Mouse (Mus musculus) heart, postnatal 0 days (tissue): Measurements from ENCODE around the gene Cartpt. TPM values are rescaled to one million over a fixed set of nuclear protein-coding genes. Genes with fewer than 3 reads are reported as not detected.

Experiments
- ATAC-seq: fragments of 200-750 bp; cut with Nextera tagmentation; 2 replicates; pipeline ENCODE4 v1.8.0; 2017; ENCODE audit warnings: low read depth, moderate number of reproducible peaks, moderate library complexity; ENCODE audit not compliant: insufficient read depth
- DNase-seq: peaks from one replicate; pipeline ENCODE4 v3.0.0-alpha.2; 2016; ENCODE audit warnings: low spot score
- H3K27ac ChIP-seq: fragments of 300-500 bp; sonication (generic); 2 replicates; pipeline ENCODE4 v1.5.1; 2014; ENCODE audit warnings: low read depth, mild to moderate bottlenecking
- H3K27me3 ChIP-seq: fragments of 300-500 bp; sonication (generic); 2 replicates; pipeline ENCODE4 v1.6.1; 2014; ENCODE audit warnings: low read length, mixed read lengths; ENCODE audit not compliant: control insufficient read depth, insufficient read depth
- H3K36me3 ChIP-seq: fragments of 300-500 bp; sonication (generic); replicated peaks from 2 replicates; pipeline ENCODE4 v1.6.1; 2014; ENCODE audit warnings: low read length, mixed read lengths; ENCODE audit not compliant: control insufficient read depth, insufficient read depth
- H3K4me1 ChIP-seq: fragments of 300-500 bp; sonication (generic); 2 replicates; pipeline ENCODE4 v1.6.1; 2014; ENCODE audit warnings: antibody characterized with exemption; ENCODE audit not compliant: control insufficient read depth, insufficient read depth
- H3K4me2 ChIP-seq: fragments of 300-500 bp; sonication (generic); 2 replicates; pipeline ENCODE4 v1.6.1; 2014; ENCODE audit warnings: low read depth, mild to moderate bottlenecking, low read length, moderate library complexity
- H3K4me3 ChIP-seq: fragments of 300-500 bp; sonication (generic); 2 replicates; pipeline ENCODE4 v1.5.1; 2014; ENCODE audit warnings: low read depth, low read length
- H3K9ac ChIP-seq: fragments of 300-500 bp; sonication (generic); replicated peaks from 2 replicates; pipeline ENCODE4 v1.6.1; 2014; ENCODE audit warnings: low read depth, low read length, mixed read lengths
- H3K9me3 ChIP-seq: fragments of 300-500 bp; sonication (generic); replicated peaks from 2 replicates; pipeline ENCODE4 v1.6.1; 2016; ENCODE audit warnings: low read length; ENCODE audit not compliant: control insufficient read depth
- CTCF ChIP-seq: IDR thresholded peaks from 2 replicates; pipeline ENCODE4 v1.5.1; 2016; ENCODE audit warnings: antibody characterized with exemption, control low read depth, low read depth
- EP300 ChIP-seq: IDR thresholded peaks from 2 replicates; pipeline ENCODE4 v1.6.1; 2016; ENCODE audit warnings: antibody characterized with exemption, low read depth
- WGBS: fragments of 180-500 bp; shearing (Covaris S2); extraction: QIAGEN DNeasy Blood & Tissue Kit; methylation state at CpG from one replicate; pipeline ENCODE4 v1.1.7; 2014; 5-methylcytosine and 5-hydroxymethylcytosine counted together
- polyA plus RNA-seq: library from polyadenylated mRNA; unstranded; fragments of >200 nt; fragmentation: Nextera tagmentation; extraction: Ambion mirVana; gene quantifications from 2 replicates; pipeline ENCODE4 v1.2.1, GENCODE M21; 2015
- total RNA-seq: library from RNA; depleted of rRNA; stranded (reverse); fragments of >200 nt; gene quantifications from 2 replicates; pipeline ENCODE4 v1.2.3, GENCODE M21; 2014; ENCODE audit warnings: low replicate concordance; rRNA removed

The Cartpt gene
- total RNA-seq = not detected in 2 replicates
- polyA plus RNA-seq = 1.1 TPM in 1 of 2 replicates, not detected in the other

GRCm38 (mm10) chr13:99900965-99901364 is at the start of gene Cartpt:
TSS of gene Cartpt (minus strand) at chr13:99901091.
- no peaks in the 10 kb centered on the region for H3K4me1 ChIP-seq
- no peaks in the 10 kb centered on the region for H3K36me3 ChIP-seq
- H3K27ac ChIP-seq = no peak within 1 kb of the TSS
- peaks cover 34% of the 10 kb centered on the region for H3K27me3 ChIP-seq
- WGBS = 43% methylated on average over 9 of the region's 9 CpGs
- H3K9me3 ChIP-seq = no peaks in the 10 kb centered on the region
- TF ChIP-seq CTCF = no peak
- TF ChIP-seq EP300 = no peak
- no peak for DNase-seq
- ATAC-seq = no peak
- no peak within 1 kb of the TSS for H3K9ac ChIP-seq
- H3K4me2 ChIP-seq = no peak within 1 kb of the TSS
- H3K4me3 ChIP-seq = no peak within 1 kb of the TSS

GRCm38 (mm10) chr13:99947417-99947816 is 46.5 kb upstream of the Cartpt start:
- 63% methylated on average over 4 of the region's 4 CpGs for WGBS
- Histone ChIP-seq H3K36me3 (peaks cover 20% of the 10 kb centered on the region; the same call in 1 of the 2 replicates), H3K27ac (no peak overlapping the region), H3K27me3 (no peaks in the 10 kb centered on the region), H3K4me2 (no peak overlapping the region), H3K9ac (no peak overlapping the region), H3K9me3 (no peaks in the 10 kb centered on the region), H3K4me1 (no peaks in the 10 kb centered on the region), H3K4me3 (no peak overlapping the region)
- TF ChIP-seq CTCF = no peak
- no peak for TF ChIP-seq EP300
- DNase-seq (no peak), ATAC-seq (no peak)

- TF ChIP-seq CTCF (no peak), EP300 (no peak)
- Histone ChIP-seq H3K27ac (no peak overlapping the region), H3K9me3 (no peaks in the 10 kb centered on the region), H3K27me3 (no peaks in the 10 kb centered on the region), H3K9ac (no peak overlapping the region), H3K36me3 (0 out of 2 replicates have a peak, but pooled peaks cover 10% of the 10 kb centered on the region), H3K4me3 (no peak overlapping the region), H3K4me2 (no peak overlapping the region), H3K4me1 (no peaks in the 10 kb centered on the region)
- DNase-seq = no peak
- WGBS = 91% methylated on average over 2 of the region's 2 CpGs
- no peak for ATAC-seq
Observed at GRCm38 (mm10) chr13:99943525-99943924, 42.6 kb upstream of the Cartpt start.

DNA sequence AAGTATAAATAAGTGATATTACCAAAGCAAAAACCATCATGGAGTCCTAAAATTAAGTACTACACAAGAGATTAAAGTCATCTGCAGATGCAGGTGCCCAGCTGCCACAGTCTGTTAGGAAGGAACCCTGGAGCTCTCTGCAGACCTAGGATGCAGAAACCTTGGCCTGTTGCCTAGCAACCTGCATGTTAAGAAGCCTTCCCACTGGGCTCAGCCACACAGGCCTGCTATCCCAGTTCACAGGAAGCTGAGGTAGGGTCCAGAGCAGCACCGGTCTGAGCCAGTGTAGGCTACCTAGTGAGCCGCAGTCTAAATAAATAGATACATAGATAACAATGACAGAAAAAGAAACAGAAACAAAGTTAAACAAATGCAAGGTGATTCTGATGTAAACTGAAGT is 39.7 kb upstream of the Cartpt start:
- 27% methylated on average over 2 of the region's 2 CpGs for WGBS
- H3K4me3 ChIP-seq = no peak overlapping the region

DNA sequence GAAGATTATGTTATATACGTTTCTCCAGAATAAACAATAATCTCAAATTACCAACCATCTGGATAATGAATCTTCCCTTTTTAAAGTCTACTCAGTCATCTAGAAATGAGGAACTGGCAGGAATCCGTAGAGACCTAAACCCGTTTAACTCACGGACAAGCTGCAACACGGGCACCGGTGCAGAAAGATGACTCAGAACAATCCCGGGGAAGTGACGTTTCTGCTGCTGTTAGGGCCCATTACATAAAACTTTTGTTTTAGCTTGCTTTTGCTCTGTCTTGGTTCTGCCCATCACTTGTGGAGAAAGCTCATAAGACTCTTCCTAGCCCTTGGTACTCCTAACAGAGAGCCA is 38.4 kb upstream of the Cartpt start:
- no peak overlapping the region for H3K27ac ChIP-seq
- no peaks in the 10 kb centered on the region for H3K4me1 ChIP-seq
- no peak overlapping the region for H3K9ac ChIP-seq
- WGBS = 76% methylated on average over 8 of the region's 8 CpGs
- no peaks in the 10 kb centered on the region for H3K9me3 ChIP-seq
- H3K4me2 ChIP-seq = no peak overlapping the region
- H3K36me3 ChIP-seq = no peaks in the 10 kb centered on the region
- no peak for ATAC-seq
- DNase-seq = no peak
- TF ChIP-seq CTCF (no peak), EP300 (no peak)
- no peaks in the 10 kb centered on the region for H3K27me3 ChIP-seq
- H3K4me3 ChIP-seq = no peak overlapping the region

More for the DNA sequence above, 39.7 kb upstream of the Cartpt start:
- no peaks in the 10 kb centered on the region for H3K4me1 ChIP-seq
- no peak overlapping the region for H3K27ac ChIP-seq
- no peak overlapping the region for H3K4me2 ChIP-seq
- TF ChIP-seq EP300 = no peak
- no peak for TF ChIP-seq CTCF
- no peak for ATAC-seq
- no peak overlapping the region for H3K9ac ChIP-seq
- no peak for DNase-seq
- no peaks in the 10 kb centered on the region for H3K9me3 ChIP-seq
- H3K27me3 ChIP-seq = no peaks in the 10 kb centered on the region
- no peaks in the 10 kb centered on the region for H3K36me3 ChIP-seq

GRCm38 (mm10) chr13:99938606-99939319 is 37.9 kb upstream of the Cartpt start:
- no peaks in the 10 kb centered on the region for H3K9me3 ChIP-seq
- no peak overlapping the region for H3K4me3 ChIP-seq
- no peak overlapping the region for H3K4me2 ChIP-seq
- ATAC-seq (no peak), DNase-seq (no peak)
- no peak overlapping the region for H3K27ac ChIP-seq
- H3K4me1 ChIP-seq = no peaks in the 10 kb centered on the region
- no peaks in the 10 kb centered on the region for H3K27me3 ChIP-seq
- TF ChIP-seq CTCF = no peak
- no peak for TF ChIP-seq EP300
- WGBS = 69% methylated on average over 10 of the region's 10 CpGs
- no peaks in the 10 kb centered on the region for H3K36me3 ChIP-seq
- H3K9ac ChIP-seq = no peak overlapping the region
